Mouse (Mus musculus) left cerebral cortex, adult 18-20 months (tissue): Measurements from ENCODE around the gene Fpr-rs6. TPM values are rescaled to one million over a fixed set of nuclear protein-coding genes. Genes with fewer than 3 reads are reported as not detected.

Experiments
- DNase-seq, 2 experiments: peaks; one replicate each; pipeline ENCODE4 v3.0.0; 2021 to 2022; ENCODE audit warnings: low spot score in 2 of 2, mixed read lengths in 1 of 2
- long read RNA-seq, 2 experiments: library from polyadenylated mRNA; stranded (forward); transcript quantifications; one replicate each; pipeline ENCODE4 v2.0.0; 2021
- total RNA-seq, 2 experiments: library from RNA; stranded (reverse); gene quantifications; 2 replicates each; pipeline ENCODE4 v1.2.3; 2021

Fpr-rs6 gene
- not detected for total RNA-seq
- long read RNA-seq, experiment 1, result 0 reads
- long read RNA-seq, experiment 2, result 0 reads

GRCm38 (mm10) chr17:20182997-20183396 is at the start of gene Fpr-rs6:
Gene Fpr-rs6, minus strand, starts transcription at chr17:20183097.
- no peak for DNase-seq

Other genes with a start within 250 kb of the Fpr-rs6 start
- gene Vmn2r104, start 134.8 kb downstream of the Fpr-rs6 start, total RNA-seq, result not detected
- gene Fpr-rs7, start 68.9 kb downstream of the Fpr-rs6 start, total RNA-seq, result not detected
- gene Vmn2r105, start 52.0 kb upstream of the Fpr-rs6 start, total RNA-seq, result not detected
- not detected for gene Vmn2r106, start 102.5 kb upstream of the Fpr-rs6 start, total RNA-seq
- not detected for gene Vmn2r107, start 162.1 kb upstream of the Fpr-rs6 start, total RNA-seq
- not detected for gene Vmn1r224, start 231.0 kb upstream of the Fpr-rs6 start, total RNA-seq